Mouse (Mus musculus) kidney, postnatal 25 days (tissue): ENCODE measurements around the gene Cnksr2.

Experiments
- DNase-seq, 2 experiments: peaks; one replicate each; pipeline ENCODE4 v3.0.0; 2021; ENCODE audit warnings: mixed read lengths in 2 of 2

Gene Cnksr2

DNA sequence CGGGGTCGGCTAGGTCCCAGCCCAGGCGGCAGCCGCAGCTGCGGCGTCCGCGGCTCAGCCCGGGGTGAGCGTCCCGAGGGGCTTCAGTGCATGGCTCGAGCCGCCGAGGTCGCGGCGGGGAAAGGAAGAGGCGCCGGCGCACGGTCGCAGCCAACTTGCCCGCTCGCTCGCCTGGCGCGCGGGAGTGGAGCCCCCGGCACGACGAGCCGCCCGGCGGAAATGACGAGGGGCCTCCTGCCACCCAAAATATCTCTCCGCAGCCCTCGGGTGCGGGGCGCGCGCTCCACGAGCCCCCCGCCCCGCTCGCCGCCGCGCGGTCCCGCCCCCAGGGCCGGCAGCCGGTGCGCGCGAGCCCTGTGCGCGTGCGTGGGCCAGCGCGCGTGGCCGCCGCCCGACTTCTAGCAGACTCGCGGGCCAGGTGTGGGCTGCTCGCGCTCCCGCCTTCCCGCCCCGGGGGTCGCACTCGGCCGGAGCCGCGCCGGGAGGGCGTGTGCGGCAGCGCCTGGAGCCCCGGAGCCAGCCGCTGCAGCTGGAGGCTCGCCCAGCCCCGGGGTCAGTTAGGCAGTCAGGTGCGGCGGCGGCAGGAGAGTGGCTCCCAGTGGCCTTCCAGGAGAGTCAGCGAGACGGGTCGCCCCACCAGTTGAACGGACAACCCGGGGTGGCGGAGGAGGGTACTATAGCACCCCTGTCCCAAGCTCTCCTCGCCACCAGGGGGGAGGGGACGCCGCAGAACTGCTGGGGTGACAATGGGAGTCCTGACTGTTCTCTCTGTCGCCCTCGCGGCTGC, at the start of gene Cnksr2:
Gene Cnksr2, minus strand, starts transcription at position 238 of the 787 bp plus-strand sequence.
- DNase-seq, result peak; percentile 1 to 48

DNA sequence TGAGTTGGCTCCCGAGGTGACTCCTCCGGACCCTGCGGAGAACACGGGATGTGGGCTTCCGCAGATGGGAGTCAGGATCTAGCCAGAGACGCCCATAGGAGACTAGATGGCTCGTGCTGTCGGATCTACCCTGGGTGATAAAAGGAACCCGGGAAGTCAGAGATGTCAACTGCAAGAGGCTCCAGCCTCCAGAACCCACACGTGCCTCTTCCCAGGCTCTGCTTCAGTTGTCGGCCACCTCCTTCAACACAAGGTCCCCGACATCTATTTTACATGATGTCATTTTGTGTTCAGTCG, 698 bp upstream of the Cnksr2 start:
- DNase-seq, result no peak

DNA sequence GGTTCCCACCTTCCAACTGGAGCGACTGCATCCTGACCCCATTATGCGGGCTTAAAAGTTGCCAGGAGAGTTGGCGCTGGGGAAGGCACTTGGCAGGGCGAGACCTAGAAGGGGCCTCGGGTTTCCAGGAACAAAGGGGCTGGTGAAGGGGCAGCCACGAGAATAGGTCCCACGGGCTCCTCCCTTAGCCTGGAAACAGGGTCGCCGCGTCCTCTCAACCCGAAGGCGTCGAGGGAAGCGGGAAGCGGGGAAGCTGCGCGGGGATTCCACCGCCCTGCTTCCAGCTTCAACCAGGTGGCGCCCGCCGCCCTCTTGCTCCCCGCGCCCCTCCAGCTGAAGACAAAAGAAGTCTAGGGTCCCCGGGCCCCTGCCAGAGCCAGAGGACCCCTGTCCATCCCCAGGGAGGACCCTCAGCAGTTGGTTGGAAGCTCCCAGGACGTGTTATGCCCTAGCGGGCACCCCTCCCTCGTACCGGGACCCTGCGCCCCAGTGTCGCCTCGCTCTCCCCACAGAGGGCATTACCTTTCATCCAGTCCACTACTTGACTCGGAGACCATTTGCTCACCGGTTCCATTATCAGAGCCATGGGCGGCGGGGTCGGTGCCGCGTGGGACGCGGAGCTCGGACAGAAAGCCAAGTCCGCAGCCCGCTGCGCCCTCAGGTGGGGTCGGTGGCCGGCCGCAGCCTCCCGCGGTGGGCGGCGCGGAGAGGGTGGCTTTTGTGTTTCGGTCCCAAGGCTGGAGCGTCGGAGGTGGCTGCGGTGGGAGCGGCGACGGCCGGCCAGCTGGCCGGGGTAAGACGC, 638 bp downstream of the Cnksr2 start:
- DNase-seq, result peak; percentile 1 to 34

DNA sequence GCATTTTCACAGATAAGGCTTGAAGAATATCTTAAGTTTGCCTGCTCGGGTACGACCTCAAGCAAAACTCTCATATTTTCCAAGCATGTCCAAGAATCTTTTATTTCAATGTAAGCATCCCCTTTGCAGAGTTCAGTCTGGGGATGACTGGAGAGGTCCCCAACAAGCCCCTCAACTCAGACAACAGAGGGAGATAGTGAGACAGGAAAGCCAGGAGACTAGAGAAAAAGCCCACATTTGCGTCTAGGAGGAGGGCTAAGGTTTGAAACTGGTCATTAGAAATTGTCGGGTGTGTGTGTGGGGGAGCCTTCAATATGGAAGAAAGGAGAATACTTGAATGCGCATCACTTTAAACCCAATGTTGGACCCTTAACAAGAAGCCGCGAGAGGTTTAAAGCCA, 1.4 kb downstream of the Cnksr2 start:
- no peak for DNase-seq

DNA sequence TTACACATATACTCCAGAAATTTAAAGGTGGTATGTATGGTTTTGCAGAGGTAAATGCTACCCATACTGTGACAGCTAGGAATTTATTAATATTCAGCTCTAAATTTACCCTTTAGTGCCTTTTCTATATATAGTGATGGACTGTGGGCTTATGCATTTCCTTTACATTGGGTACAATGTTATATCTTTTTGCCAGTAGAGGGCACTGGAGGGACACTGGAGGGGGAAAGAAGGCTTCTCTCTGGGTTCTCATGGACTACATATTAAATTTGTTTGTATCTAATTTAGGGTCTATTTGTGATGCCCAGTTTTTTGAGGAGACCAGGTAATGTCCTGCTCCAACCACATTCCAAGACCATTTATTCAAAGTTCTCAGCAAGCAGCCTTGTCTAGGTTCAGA, 91.4 kb downstream of the Cnksr2 start:
- no peak for DNase-seq

DNA sequence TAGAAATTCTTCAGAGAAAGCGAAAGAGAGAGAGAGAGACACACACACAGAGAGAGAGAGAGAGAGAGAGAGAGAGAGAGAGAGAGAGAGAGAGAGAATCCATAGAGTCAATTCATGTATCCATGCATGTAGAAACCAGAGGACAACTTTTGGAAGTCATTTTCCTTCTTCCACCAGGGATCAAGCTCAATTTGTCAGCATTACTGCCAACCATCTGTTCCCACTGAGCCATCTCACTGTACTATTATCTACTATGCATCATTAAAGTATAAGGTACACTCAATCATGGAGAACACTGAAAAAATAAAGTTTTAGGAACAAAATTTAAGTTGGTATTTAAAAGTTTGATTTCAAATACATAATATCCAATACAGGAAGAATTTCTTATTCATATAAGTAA, 93.8 kb downstream of the Cnksr2 start:
- DNase-seq, result no peak

DNA sequence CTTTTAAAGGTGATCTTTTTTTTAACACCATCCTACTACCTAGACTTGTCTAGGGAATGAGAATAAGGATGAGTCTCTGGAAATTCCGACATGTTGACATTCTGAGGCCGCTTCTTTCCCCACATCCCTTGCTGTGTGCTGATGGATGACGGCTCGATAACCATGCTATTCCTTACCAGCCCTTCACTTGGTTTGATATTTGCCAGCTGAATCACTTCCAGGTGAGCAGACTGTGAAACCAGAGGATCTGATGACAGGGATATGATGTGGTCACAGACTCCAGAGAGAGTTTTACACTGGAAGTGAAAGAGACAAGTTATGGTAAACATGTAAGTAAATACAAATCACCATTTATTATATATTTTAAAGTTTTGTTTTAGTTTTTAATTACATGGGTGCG, 98.0 kb downstream of the Cnksr2 start:
- no peak for DNase-seq

DNA sequence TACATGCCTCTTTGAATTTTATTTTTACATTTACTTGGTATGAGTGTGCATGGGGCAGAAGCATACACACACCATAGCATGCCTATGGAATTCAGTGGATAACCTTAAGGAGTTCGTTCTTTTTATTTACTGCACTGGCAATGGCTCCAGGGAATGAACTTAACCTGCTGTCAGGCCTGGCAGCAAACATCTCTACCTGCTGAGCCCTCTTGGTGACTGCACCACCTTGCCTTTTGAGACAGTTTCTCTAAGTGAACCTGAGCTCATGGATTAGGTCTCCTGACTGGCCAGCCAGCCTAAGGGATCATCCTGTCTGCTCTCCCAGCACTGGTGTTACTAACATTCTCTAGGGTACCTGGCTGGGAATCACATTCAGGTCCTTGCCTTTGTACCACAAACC, 106.5 kb downstream of the Cnksr2 start:
- DNase-seq, result no peak

DNA sequence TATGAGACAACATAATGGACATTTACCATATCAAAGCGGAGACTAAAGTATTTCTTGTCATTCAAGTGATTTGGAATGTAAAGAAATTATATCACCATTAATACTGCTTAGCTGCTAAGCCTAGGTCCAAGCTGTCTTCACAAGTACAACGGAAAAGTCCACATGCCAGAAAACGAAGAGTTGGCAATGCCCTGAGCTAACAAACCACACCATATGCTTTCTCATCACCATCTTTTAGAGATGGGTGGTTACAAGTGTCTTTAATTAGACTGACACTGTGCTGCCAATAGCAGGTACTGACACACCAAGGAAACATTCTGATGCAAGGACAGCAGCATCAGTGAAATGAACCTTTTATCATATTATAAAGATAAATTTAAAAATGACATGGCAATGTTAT, 123.0 kb downstream of the Cnksr2 start:
- DNase-seq, result no peak

DNA sequence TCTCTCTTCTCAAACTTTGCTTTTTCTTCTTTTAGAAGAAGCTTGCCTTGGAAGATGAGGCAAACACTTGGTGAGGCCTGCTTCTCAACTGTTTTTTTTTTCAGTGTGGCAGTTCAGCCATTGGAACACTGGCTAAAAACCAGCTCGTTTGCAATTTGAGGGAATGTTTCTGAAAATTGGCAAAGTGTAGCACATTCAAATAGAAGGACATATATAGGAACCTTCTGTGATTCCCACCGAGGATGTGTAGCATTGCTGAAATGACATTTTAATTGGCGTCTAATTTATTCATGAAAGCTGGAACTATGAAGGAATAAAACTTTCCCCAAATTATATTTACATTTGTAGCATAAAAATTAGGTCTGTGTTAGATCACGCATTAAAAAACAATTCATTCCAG, 213.1 kb downstream of the Cnksr2 start:
- no peak for DNase-seq

DNA sequence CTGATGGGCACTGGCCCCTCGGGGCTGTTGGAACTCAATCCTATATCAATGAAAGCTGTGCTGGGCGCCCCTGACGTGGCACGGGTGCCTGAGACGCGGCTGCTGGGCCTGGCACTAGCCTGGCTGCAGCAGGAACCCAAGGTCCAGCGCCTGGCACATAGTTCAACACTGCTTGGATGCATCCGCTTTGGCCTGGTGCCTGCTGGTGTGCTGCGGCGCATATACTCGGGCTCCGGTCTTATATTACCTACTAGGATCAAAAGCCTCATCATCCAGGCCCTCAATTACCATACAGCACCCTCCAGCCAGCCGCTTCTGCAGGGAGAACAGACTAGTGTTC, 224.2 kb downstream of the Cnksr2 start:
- DNase-seq, result peak in 1 of 2 experiments; percentile 29

DNA sequence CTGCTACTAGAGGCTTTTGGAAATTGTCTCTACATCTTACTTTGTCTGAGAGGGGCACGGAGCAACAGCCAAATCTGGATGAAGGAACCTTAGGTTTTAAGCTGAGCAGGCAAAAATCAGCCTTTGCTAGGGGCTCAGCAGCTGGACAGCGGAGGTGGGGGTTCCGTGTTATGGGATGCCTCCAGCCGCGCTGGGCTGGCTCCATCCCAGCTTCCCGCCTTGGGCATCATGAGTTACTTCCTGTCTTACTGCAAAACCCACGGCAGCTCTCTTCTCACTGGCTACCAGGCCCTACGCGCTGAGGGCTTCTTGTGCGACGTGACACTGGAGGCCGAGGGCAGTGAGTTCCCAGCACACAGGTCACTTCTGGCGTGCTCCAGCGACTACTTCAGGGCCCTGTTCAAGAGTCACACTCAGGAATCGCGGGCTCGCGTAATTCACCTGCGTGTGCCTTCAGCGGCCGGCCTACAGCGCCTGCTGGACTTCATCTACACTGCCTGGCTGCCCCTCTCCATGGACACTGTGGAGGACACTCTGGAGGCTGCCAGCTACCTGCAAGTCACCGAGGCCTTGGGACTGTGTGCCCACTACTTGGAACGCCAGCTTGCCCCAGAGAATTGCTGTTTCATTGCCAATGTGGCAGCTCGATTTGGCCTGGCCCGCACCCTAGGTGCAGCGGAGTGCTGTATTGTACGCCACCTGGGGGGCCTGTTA, 224.7 kb downstream of the Cnksr2 start, which contains the start of gene Klhl34:
Gene Klhl34, plus strand, starts transcription at position 229 of the 714 bp plus-strand sequence.
- peak in 1 of 2 experiments; percentile 27 for DNase-seq

DNA sequence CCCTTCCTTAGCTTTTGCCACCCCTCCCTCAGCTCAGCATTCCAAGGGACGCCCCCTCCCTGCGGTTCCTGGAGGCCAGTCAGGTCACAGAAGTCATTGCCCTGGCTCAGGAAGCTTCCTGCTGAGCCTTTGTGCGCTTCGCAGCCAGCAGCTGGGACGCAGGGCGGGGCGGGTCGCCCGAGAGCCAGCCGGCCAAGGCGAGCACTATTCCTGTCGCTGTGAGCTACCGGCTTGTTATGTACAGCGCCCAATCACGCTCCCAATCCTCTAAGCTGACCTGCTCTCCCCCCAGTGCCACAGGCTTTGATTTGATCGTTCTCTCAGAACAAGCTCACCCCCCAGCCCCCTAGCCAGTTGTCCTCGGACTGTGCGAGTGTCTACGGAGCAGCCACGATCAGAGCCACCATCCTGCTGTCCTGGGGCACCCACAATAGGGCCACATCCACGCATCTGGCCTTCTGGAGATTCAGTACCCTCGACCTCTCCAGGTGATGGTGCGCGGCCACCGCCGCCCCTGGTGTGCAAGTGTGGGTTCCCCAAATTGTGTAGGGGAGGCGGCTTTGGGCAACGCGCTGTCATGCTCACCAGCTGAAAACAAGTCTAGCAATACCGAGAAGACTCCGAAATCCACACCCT, 225.4 kb downstream of the Cnksr2 start:
- peak in 1 of 2 experiments; percentile 39 for DNase-seq

DNA sequence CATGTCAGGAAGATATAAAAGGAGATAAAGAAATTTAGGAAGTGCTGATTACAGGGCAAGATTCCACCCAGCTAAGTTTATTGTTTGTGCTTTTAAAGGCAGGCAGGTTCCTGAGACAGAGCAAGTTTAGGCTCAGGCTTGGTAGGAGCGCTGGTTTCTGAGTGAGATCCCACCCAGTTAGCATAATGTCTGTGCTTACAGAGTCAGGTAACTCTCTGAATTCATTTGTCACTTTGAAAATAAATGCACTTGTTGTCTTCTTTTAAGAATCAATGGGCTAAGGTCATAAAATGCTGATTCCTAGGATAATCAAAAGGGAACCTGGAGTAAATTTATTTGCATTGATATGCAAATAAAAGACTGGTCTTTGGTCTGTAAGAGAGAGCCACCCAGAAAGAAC, 233.4 kb downstream of the Cnksr2 start:
- DNase-seq, result no peak

DNA sequence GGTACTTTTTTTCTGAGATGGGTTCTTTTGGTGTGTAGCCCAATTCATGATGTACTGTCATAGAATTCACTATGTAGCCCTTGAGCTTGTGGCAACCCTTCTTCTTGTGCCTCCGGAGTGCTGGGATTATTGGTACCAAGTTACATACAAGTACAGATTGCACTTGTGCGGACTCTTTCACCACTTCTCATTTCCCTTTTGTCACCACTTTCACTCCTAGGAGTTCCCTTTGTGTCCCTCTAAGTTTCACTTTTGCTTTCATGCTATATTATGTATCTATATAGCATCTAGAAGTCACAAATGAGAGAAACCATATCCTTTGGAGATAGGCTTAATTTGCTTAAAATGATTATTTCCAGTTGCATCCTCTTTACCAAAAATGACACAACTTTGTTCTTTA, 241.4 kb downstream of the Cnksr2 start:
- no peak for DNase-seq
